Mouse (Mus musculus) thymus, postnatal 14 days (tissue): ENCODE measurements around the gene BC049715.
"Not testable (repeated sequence)": the region's sequence is repeated elsewhere in the genome, so short reads cannot be mapped to it uniquely, and the experiment has no call there.

Experiments used
- DNase-seq: peaks from one replicate; pipeline ENCODE4 v3.0.0; 2021

Gene BC049715

DNA sequence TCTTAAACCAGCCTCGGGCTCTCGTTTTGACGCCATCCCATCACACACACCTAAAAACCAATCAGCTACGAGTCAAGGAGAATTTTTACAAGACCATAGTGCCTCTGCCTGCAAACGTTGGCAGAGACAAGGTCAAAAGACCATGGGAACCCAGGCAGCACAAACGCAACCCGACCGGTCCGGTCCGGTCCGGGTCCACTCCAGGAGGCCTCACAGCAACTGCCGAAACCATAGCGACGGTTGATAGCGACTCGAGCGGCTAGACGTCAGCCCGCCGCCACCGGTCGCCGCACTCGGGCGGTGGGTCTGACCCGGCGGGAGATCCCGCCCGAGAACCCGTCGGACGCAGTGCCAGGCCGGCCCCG, at the start of gene BC049715:
Gene BC049715 (plus strand): TSS at position 111 of the 365 bp plus-strand sequence.
- DNase-seq, result no peak

DNA sequence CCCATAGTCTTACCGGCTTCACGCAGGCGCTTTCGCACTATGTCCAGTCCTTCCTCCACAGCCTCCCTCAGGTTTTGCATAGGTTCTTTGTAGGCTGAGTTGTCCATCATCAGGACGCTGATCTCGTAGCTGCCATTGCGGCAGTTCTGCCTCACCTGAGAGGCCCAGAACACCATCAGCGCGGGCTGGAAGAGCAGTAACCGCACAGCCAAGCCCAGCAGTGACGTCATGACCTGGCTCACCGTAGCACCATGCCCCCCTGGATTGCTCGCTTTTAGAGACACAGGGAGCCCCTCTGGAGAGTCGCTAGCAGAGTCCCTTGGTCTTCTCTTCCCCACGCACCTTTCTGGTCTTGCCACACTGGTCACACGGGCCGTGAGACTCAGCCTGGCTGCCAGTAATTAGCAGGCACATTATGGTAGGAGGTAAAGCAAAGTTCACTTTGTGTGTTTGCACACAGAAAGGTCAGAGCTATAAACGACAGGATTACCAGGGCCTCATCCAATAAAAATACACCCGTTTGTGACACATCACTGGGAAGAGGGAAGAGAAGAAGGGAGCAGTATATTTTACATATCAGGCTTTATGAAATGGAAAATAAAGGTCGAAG, 45.9 kb upstream of the BC049715 start, which contains the start of gene Gucy2c:
Gene Gucy2c (minus strand): TSS at position 389 of the 610 bp plus-strand sequence.
- DNase-seq, result no peak

DNA sequence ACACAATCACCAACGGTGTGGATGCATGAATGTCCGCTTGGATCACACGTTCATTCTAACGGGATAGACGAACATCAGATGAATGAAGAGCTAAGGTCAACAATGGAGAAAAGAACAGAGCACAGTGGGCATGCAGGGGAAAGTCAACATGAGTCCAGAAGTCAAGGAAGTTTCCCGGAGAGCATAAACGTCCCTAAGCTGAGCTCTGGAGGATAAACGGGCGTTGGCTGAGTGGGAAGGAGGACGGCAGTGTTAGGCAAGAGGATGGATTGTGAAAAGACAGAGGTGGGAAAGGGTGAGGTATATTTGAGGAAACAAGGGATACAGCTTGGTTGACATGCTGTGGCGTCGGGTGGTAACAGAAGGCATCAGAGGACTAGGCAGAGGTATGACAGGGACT, 45.3 kb upstream of the BC049715 start:
- DNase-seq, result no peak

DNA sequence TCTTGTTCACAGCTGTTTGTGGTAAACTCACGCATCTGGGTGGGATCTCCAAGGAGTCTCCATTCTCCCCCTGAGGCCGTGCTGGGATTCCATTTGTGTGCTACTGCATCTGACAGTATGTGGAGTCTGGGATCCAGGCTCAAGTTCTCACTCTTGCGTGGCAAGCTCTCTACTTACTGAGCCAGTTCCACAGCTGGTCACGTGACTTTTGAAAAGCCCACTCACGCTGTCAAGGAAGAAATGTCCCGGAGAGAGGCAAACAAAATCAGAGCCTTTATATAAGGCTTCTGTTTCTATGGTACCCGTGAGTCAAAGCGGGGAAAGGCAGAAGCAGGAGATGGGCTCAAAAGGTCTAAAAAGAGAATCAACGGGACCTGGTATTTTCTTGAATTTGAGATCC, 44.7 kb upstream of the BC049715 start:
- no peak for DNase-seq

DNA sequence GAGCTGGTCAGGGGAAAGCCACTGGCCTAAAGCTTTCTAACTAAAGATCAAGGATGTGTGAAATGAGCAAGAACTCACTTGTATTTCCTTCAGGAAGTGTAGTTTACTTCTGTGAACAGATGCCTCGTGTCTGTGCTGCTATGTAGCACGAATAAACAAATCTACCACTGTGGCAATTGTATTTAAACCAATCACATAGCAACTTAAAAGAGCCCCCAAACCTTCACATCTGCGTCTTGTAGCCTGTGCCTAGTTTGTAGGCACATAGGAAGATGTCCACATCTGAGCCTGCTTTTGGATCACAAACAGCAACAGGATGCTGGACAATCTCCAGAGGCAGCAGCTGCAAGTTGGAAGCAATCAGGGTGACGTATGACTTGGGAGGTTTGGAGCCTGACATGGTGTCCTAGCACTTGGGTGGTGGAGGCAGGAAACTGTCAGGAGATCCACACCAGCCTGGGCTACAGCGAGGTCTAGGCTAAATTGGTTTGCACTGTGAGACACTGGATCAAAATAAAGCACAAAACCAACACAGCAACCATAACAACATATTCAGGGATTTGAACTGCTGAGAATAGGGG, 37.9 kb upstream of the BC049715 start:
- DNase-seq, result no peak

DNA sequence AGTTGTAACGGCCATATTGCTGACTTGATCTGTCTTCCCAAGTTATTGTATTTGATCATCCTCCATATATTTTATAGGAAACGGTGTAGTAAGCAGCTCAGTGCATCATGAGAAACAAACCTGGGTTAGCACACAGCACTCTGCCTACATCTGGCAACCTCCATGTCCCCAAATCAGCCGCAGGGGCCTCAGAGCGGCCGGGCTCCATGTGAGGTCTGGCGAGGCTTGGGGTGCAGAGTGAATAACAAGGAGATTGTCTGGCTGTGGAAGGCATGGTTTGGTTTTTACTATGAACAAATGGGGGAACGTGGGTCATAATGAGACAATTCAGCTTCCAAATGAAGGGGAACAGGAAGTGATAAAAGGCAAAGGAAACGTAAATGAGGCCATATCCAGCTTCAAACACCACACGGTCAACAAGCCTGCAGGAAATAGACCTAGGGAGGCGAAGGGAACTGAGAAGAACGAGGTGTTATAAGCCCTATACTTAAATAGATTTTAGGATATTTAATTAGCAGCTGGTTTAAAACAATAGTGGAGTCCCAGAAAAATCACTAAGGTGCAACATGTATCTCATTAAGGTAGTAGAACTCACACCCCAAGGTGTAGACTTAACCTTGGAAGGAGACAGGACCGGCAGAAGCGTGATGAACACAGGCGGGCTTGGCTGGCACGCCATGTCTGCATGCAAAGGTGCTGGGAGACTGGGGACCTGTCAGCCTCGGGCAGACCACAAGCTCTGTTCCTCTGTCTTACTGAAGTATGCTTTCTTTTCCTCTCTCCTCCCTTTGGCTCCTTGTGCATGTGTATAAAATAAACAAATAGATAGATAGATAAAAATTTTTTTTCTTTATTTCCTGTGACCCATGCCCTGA, 34.3 kb upstream of the BC049715 start:
- peak; percentile 35 for DNase-seq

DNA sequence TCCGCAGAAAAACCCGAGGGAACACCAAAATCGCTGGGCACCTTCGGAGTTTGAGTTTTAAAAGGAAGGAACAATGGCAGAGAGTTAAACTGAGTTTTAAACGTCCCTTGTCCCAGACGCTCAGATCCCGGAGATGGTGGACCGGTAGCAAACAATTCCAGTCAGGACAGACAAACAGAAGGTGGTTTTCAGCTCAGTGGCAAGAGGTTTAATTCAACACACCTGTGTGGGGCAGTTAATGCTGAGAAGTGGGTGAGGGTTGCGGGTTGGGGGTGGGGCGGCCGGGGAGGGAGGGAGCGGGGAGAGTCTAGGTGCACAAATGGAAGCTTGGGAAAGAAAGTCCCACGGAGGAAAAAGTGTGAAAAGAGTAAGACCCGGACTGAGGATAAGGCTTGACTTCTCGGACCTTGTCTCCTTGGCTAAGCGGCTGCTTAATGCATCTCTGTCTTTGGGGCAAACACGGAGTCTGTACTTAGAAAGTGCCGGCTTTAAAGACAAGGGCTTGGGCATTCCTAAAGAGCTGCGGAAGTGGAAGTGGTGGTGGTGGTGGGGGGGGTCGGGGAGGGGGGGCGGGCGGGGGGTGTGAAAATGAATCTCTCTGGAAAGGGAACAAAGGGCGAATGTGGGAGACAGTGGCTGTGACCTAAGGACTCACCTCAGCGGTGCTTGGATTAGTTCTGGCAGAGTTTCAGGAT, 33.4 kb upstream of the BC049715 start:
- no peak for DNase-seq

DNA sequence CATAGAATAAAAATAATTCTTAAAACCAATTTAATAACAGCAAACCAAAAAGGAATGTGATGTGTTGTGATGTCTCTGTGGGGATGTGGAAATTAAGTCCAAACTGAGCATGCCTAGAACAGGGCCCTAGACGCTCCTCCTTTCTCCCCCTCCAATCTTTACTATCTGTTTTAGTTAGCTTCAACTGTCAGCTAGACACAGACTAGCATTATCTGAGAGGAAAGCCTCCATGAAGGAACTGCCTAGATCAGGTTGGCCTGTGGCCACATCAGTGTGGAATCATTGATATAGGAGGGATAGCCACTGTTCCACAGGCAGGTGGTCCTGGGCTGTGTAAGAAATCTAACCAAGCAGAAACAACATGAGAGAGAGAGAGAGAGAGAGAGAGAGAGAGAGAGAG, 32.3 kb upstream of the BC049715 start:
- no peak for DNase-seq

DNA sequence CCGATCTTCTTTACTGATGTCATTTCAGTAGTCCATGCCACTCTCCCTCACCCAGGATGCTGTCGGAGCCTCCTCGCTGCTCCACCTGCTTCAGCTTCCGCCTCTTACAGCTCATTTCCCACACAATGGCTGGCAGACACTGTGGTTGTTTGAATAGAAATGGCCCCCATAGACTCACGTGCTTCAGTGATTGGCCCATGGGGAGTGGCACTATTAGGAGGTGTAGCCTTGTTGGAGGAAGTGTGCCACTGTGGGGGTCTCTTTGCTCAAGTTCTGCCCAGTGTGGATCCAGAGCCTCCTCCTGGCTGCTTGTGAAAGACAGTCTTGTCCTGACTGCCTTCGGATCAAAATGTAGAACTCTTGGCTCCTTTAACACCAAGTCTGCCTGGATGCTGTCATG, 31.6 kb upstream of the BC049715 start:
- no peak for DNase-seq

DNA sequence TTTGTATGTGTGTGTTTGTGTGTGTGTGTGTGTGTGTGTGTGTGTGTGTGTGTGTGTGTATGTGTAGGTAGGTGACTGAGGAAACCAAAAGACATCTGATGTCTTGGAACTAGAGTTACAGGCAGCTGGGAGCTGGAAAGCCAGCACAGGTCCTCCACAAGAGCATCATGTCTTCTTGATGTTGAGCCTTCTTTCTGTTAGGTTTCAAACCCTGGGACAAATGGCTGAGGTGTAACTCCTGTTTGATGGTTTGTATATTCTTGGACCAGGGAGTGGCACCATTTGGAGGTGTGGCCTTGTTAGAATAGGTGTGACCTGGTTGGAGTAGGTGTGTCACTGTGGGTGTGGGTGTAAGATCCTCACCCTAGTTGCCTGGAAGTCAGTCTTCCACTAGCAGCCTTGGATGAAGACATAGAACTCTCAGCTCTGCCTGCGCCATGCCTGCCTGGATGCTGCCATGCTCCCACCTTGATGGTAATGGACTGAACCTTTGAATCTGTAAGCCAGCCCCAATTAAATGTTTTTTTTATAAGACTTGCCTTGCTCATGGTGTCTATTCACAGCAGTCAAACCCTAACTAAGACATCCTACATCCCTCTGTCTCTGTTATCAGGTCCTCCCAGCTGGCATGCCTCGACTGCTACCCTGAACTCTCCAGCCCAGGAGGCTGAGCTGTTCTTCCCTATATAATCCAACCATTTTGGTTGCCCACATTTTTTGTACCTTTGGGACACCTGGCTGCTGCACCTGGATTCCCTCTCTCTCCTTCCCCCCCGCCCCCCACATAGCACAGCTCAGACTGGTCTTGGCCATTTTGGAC, 29.3 kb upstream of the BC049715 start:
- not testable (repeated sequence) for DNase-seq

DNA sequence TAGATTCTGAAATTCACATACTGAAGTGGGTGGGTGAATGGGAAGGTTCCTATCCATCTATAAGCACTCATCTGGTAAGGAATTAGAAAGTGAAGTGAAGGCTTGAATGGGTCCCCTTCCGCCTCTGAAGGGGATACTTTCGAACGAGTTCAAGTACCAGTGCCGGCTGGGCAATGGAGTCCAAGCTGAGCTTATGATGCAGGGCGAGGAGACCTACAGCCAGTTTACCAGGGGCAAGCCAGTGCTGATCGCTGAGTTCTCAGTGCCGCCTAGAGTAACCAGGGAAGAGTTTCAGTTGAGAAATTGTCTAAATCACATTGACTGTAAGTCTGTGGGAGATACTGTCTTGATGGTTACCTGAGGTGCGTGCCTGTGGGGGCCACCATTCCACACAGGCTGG, 26.7 kb upstream of the BC049715 start:
- DNase-seq, result no peak

DNA sequence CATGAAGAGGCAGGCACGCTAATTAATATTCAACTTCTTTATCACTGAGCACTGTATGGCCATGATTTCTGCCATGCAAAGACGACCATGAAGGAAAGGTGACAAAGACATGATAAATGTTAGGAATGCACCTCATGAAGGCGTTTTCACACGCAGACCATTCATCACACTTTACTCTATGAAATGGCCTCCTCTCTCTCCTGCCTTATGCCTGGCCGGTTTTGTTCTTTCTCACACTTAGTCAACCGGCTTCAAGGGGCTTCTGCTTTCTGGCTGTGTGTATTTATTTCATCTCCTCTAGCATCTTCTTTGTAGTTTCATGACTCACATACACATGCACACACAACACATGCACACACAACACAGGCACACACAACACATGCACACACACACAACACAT, 26.2 kb upstream of the BC049715 start:
- DNase-seq, result no peak

DNA sequence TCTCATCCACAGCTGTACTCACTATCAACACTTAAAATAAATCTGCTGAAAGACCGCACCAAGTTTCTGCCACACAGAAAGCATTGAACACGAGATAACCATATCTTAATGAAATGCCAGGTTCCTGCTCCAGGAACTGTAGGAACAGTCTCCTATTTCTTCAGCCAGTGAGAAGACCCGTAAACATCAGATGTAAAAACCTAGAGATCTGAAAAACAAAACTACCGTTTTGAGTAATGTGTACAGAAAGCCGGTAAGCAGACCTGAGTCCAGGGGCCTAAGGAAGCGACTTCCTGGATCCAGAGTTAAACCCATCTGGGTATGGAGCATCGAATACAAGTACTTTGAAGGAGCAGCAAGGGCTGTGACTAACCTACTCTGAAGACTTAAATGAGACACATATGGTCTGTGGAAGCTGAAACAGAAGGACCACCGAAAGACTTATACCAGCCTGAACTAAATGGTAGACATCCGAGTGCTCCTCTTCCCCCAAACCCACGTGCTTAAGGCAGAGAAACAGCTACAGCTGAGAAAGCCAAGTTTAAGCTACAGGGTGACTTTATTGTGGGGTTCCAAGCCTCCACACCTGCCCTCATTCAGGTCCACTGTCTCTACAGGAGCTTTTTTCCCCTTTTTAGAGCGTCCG, 24.2 kb upstream of the BC049715 start:
- no peak for DNase-seq

DNA sequence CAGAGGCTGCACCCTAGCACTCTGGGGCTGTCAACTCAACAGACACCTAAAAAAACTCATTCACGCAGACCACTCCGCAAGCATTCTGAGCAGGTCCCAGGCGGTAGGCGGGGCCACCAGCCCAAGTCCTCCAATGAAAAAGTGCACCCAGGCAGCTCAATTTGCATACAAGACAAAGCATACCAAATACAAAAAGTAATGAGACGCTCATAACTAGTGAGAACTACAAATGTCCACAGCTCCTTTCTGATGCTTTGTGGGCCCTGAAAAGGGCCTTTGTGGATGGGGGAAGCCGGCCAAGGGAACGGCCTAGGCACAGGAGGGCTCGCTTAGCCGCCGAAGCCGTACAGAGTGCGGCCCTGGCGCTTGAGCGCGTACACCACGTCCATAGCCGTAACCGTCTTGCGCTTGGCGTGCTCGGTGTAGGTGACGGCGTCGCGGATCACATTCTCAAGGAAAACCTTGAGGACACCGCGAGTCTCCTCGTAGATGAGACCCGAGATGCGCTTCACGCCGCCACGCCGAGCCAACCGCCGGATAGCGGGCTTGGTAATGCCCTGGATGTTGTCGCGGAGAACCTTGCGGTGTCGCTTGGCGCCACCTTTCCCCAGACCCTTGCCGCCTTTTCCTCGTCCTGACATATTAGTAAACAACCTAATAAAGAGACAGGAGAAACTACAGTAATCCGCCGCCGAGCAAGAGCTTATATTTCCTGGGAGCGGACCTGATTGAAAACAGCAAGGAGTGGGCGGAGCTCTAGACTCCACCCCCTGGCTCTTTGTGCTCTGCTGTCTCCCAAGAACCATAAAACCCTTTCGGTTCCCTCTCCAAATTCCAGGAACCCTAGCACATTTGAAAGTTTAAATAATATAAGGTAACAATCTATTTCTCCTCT, 23.4 kb upstream of the BC049715 start, which contains the start of gene Hist4h4:
Gene Hist4h4 (minus strand): TSS at position 677 of the 895 bp plus-strand sequence.
- peak; percentile 97 for DNase-seq

DNA sequence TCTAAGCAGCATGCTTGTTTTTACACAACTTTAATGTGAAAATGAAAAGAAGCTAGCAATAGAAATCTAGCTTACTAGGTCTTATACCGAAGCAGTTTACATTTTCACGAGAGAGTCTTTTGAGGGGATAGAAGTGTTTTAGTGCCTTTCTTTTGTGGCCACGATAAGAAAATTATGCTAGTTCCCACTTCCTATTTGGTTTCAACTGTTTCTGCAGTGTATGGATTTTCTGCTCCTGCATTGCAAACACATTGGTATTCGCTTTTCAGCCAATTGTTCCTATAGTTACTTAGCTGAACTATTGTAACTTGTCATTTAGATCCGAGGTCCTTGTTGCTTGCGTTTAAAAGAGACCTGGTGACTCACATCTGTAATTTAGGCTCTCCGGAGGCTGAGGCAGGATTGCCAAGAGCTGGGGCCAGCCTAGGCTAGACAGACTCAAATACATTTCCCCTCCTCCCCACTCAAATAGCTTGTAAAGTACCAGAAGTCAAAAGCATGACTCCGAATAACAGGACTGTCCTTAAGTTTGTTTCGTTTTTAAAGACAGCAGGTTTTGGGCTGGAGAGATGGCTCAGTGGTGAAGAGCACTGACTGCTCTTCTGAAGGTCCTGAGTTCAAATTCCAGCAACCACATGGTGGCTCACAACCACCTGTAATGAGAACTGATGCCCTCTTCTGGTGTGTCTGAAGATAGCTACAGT, 22.6 kb upstream of the BC049715 start:
- peak; percentile 13 for DNase-seq

DNA sequence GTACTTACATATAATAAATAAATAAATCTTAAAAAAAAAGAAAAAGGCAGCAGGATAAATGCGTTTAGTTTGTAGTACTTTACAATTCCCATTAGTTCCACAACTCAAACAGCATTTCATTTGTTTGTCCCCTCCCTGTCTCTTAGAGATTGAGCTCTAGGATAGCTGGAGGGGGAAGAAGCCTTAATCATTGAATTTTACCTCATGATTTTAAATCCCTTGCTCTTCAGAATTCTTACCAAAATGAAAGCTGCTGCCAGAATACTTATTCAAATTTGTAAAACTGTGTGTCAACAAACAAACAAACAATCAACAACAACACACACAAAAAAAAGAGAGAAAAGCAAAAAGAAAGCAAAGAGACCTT, 22.0 kb upstream of the BC049715 start:
- DNase-seq, result no peak

DNA sequence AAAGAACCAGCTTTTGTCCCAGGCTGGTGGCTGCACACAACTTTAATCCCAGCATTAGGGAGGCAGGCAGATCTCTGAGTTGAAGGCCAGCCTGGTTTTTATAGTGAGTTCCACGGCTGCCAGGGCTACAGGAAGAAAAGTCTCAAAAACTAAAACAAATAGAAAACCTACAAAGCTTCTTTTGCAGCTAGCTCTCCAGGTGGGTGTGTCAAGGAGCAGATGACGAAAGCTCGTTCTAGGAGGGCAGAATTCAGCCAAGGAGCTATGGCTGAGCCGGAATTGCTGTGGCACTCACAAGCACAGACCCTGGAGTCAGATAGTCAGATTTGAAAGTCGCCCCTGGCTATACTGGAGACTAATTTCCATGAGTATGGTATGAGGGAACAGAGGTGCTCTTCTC, 20.6 kb upstream of the BC049715 start:
- DNase-seq, result no peak

DNA sequence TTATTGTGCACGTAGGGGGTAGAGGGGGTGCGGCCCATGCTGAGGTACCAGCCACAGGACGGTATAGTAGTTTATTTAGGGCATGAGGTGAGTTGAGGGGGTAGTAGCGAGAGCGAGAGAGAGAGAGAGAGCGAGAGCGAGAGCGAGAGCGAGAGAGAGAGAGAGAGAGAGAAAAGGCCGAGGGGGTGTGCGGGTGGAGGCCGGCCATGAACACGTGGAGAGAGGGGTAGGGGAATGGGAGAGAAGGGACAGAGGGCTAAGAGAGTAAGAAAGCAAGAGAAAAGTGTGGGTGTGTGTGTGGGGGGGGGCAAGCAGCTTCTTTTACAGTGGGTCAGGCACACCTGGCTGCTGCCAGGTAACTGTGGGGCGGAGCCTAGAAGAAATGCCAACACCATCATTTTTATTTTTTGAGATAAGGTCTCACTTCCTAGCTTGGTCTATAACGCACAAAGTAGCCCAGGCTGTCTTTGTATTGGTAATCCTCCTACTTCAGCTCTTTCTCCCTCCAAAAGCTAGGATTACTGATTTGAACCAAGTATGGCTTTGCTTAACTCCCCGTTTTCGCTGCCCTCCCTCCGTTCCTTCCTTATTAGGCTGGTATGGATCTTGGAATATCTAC, 19.9 kb upstream of the BC049715 start:
- peak; percentile 26 for DNase-seq

DNA sequence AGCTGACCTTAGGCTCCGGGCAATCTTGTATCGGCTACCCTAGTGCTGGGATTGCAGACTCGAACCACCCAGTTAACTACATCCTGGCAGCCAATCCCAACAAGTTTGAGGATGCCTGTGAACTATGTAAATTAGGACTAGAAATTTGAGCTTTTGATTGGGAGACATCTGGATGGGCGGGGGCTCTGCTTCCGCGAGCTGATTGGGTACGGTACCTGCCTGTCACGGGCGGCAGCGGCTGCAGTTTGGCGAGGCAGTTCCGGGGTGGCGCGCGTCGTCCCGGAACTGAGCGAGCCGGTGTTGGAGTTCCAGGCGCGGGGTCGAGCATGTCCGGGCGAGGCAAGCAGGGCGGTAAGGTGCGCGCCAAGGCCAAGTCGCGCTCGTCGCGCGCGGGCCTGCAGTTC, 19.4 kb upstream of the BC049715 start, which contains the start of gene H2afj:
Gene H2afj (plus strand): TSS at position 231 of the 404 bp plus-strand sequence.
- peak; percentile 99 for DNase-seq

DNA sequence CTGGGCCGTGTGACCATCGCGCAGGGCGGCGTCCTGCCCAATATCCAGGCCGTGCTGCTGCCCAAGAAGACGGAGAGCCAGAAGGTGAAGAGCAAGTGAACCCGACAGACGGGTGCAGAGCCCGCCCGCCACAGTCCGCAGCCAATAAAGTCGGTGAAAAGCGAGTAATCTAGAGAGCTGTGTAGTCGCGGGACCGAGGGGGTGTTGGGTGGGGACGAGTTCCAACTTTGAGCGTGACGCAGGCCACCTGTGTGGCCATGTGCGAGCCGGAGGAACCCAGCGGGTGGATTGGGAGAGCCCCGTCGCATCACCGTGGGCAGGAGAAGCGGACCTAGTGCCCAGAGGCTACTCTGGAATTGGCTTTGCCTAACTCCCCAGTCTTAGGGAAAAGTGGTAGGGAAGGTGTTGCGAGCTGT, 18.8 kb upstream of the BC049715 start:
- DNase-seq, result peak; percentile 55
